Mouse (Mus musculus) ES-Bruce4 (cell line): ENCODE data around the gene Ccnd2.

ENCODE experiments used
- CTCF ChIP-seq: IDR thresholded peaks from one replicate; pipeline ENCODE4 v1.8.1; 2011; ENCODE audit warnings: low read depth, low read length
- EP300 ChIP-seq: IDR thresholded peaks from 2 replicates; pipeline ENCODE4 v1.6.1; 2011; ENCODE audit warnings: low read depth, low read length; ENCODE audit not compliant: insufficient read depth
- POLR2A ChIP-seq: IDR thresholded peaks from one replicate; pipeline ENCODE4 v1.8.1; 2011; ENCODE audit warnings: low read length; ENCODE audit not compliant: insufficient read depth

GRCm38 (mm10) chr6:127177962-127178361 is 26.0 kb upstream of the Ccnd2 start:
- no peak for TF ChIP-seq CTCF
- no peak for TF ChIP-seq POLR2A
- TF ChIP-seq EP300, result no peak
